Mouse (Mus musculus): ENCODE data around the gene Wdr47. TPM values are rescaled to one million over a fixed set of nuclear protein-coding genes. Genes with fewer than 3 reads are reported as not detected.
"Not testable (repeated sequence)": the region's sequence is repeated elsewhere in the genome, so short reads cannot be mapped to it uniquely, and the experiment has no call there.

Gene Wdr47
- polyA plus RNA-seq (2015; fragmentation: Nextera tagmentation; extraction: Ambion mirVana) = 6.8 and 8.1 TPM in 2 replicates

- DNase-seq (ENCODE audit: low spot score) = peak; percentile 97
Observed at GRCm38 (mm10) chr3:108590786-108591529, at the start of gene Wdr47. TSS of gene Wdr47 (plus strand) at chr3:108591279.

- DNase-seq (ENCODE audit: low spot score) = no peak
Observed at GRCm38 (mm10) chr3:108542299-108542698, 48.8 kb upstream of the Wdr47 start.

- DNase-seq (ENCODE audit: low spot score) = no peak
Observed at GRCm38 (mm10) chr3:108554111-108554561, 36.9 kb upstream of the Wdr47 start.

DNA sequence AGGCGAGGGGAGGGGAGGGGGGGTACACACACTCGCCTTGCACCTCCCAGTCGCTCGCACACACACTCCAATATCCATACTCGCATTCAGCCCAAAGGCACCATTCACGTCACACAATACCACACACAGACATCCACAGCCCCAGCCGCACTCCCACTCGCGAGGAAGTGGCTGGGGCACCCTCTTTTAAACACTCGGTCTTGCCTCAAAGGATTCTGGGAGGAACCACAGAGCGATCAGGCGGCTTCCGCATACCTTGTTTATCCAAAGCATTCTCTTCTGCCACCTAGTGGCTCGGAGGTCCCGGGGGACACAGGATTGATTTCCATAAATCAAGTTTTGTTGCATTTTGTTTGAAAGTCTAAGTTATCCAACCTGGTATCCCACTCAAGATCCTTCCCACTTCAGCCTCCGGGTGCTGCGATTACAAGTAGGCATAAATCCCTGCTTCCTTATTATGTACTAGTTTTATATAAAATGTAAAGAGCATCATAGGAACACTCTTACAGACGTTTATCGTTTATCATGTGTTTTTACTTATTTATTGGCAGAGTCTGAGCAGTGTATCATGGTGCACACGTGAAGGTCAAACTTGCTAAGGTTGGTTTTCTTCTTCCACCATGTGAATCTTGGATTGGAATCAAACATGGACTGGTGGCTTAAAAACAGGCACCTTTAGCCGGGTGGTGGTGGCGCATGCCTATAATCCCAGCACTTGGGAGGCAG, 36.3 kb upstream of the Wdr47 start:
- DNase-seq (ENCODE audit: low spot score) = peak; percentile 98

- no peak for DNase-seq (ENCODE audit: low spot score)
Observed at GRCm38 (mm10) chr3:108557888-108558287, 33.2 kb upstream of the Wdr47 start.

- DNase-seq (ENCODE audit: low spot score) = peak; percentile 98
Observed at GRCm38 (mm10) chr3:108562133-108562730, 28.8 kb upstream of the Wdr47 start, which contains the start of gene Tmem167b. TSS of gene Tmem167b (minus strand) at chr3:108562466.

GRCm38 (mm10) chr3:108562777-108563271, 28.3 kb upstream of the Wdr47 start:
- DNase-seq (ENCODE audit: low spot score) = no peak

- DNase-seq (ENCODE audit: low spot score) = peak; percentile 86
Observed at GRCm38 (mm10) chr3:108563309-108563708, 27.8 kb upstream of the Wdr47 start.

DNA sequence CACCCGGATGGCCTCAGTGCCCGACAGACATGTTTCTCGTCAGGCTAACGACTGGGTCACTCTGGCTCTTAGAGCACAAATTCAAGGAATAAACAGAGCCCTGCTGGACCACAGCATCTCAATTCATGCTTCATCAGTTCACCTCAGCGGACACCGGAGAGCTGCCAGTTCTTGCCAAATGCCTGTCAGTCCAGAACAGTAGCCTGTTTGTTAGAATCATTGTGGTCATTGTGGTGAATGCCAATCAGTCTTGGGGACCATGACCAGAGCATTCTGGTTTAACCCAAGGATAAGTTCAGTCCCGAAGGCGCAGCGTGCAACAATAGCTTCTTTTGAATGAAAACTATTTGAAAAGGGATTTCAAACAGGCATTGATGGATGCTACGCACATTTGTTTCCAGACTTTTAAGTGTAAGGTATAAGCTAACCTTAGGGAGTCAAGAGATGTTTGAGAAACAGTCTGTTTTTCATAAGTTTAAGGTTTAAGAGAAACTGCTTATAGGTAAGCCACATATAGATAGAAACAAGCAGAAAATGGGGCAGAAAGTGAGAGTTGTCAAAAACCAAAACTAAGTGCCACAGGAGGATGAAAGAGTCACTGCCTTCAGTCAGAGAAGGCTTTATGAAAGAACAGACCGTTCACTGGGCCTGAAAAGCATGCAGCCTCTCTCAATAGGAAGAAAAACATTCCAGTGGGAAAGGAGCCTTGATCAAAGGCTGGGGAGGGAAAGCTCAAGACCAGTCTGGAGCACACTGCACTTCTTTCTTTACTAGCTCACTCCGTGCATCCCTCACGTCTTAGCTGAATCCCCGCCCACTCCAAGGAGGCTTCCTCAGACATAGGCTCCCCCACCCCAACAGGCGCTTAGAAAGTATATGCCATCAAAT, 22.8 kb upstream of the Wdr47 start:
- DNase-seq (ENCODE audit: low spot score) = no peak

DNA sequence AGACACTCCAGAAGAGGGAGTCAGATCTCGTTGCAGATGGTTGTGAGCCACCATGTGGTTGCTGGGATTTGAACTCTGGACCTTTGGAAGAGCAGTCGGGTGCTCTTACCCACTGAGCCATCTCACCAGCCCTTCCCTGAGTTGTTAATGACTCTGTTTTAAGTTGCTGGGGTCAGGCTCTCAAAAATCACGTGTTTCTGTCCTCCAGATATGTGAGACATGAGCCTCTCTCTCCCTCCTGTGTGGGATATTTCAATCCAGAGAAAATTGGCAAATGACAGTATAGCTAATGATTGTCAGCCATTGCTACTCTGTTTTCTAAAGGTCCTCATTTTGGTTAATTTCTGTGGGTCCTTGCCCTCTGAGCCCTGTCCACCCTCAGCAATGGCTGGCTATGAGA, 21.4 kb upstream of the Wdr47 start:
- DNase-seq (ENCODE audit: low spot score) = not testable (repeated sequence)

GRCm38 (mm10) chr3:108570813-108571212, 20.3 kb upstream of the Wdr47 start:
- DNase-seq (ENCODE audit: low spot score) = no peak

GRCm38 (mm10) chr3:108571443-108572294, 19.4 kb upstream of the Wdr47 start, which contains the start of gene Taf13:
TSS of gene Taf13 (plus strand) at chr3:108571698.
- DNase-seq (ENCODE audit: low spot score) = peak; percentile 98

GRCm38 (mm10) chr3:108572309-108573010, 18.6 kb upstream of the Wdr47 start:
- DNase-seq (ENCODE audit: low spot score) = no peak

GRCm38 (mm10) chr3:108574018-108574417, 17.1 kb upstream of the Wdr47 start:
- no peak for DNase-seq (ENCODE audit: low spot score)

DNA sequence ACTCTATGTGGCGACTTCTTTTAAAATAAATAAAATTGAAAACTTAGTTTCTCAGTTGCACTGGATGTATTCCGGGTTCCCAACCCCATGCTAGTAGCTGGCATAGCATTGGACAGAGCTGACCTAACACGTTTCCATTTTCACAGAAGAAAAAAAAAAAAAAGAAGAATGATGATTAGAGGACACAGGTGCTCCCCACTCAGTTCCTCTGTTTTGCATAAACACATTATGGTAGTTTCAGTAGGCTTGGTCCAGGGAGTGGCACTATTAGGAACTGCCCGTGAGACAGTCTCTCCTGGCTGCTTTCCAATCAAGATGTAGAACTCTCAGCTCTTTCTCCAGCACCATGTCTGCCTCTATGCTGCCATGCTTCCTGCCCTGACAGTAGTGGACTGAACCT, 6.5 kb upstream of the Wdr47 start:
- DNase-seq (ENCODE audit: low spot score) = no peak

GRCm38 (mm10) chr3:108588446-108588845, 2.6 kb upstream of the Wdr47 start:
- no peak for DNase-seq (ENCODE audit: low spot score)

DNA sequence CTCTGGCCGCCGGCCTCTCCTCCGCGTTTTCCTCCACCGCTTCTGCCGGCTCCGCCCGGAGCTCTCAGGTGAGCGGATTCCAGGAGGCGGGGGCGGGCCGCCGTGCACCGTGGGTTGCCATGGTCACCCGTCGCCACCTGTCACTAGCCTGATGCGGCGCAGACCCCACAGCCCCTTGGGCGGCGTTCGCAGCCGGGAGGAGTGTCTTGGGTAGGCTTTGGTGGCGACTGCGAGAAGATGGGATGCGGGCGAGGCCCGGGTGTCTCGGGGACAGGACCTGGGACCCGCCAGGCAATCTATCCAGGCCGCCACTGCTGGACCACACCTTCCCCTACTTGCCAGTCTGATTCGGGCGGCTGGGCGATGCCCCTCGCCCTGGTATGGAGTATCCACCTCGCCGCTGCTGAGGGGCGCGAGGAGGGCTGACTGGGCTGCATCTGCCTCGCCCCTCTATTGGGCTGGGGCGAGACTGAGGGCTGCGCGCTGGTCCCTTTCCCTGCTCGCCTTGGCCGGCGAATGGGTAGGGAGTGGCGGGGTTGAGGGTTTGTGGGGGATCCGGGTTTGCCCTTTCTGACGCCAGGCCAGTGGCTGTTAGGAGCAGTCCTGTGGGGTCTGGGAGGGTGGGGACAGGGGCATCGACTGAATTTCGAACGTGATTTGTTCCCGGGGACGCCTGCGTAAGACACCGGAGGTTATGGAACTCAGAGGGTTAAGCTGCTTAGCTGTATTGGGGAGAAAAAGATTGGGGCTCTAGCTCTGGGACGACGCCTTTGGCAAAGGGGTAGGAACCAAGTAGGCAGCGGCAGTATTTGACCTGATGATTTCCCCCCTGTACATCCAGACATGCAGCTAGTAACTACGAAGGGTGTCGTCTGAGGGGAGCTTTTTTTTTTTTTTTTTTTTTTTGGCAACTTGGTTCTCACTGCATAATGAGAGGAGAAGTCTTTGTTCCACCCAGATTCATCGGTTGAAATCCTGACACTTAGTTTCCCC, 747 bp downstream of the Wdr47 start:
- no peak for DNase-seq (ENCODE audit: low spot score)

DNA sequence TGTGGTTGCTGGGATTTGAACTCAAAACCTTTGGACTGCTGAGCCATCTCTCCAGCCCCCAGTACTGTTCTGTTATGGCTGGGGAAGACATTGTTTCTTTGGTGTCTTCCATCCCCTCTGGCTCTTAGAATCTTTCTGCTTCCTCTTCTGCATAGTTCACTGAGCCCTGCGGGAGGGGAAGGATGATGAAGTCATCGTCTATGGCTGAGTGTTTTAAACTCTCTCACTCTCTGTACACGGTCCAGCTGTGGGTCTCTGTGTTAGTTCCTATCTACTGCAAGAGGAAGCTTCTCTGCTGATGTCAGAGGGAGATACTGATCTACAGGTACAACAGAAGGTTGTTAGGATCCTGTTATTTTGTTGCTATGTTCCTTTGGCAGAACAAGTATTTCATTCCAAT, 17.8 kb downstream of the Wdr47 start:
- no peak for DNase-seq (ENCODE audit: low spot score)
